Mouse (Mus musculus) hindbrain, postnatal 0 days (tissue): Measurements from ENCODE around the gene Fam189b. TPM values are rescaled to one million over a fixed set of nuclear protein-coding genes. Genes with fewer than 3 reads are reported as not detected.

Experiments
- ATAC-seq: fragments of 200-750 bp; cut with Nextera tagmentation; 2 replicates; pipeline ENCODE4 v1.8.0; 2017; ENCODE audit warnings: mild to moderate bottlenecking, moderate TSS enrichment, moderate library complexity
- DNase-seq: peaks from one replicate; pipeline ENCODE4 v3.0.0-alpha.2; 2015; ENCODE audit warnings: low spot score
- H3K27ac ChIP-seq: fragments of 300-500 bp; sonication (generic); 2 replicates; pipeline ENCODE4 v1.5.1; 2014; ENCODE audit warnings: mild to moderate bottlenecking
- H3K27me3 ChIP-seq: fragments of 300-500 bp; sonication (generic); 2 replicates; pipeline ENCODE4 v1.6.1; 2014; ENCODE audit warnings: low read length, mixed read lengths; ENCODE audit not compliant: insufficient read depth
- H3K36me3 ChIP-seq: fragments of 300-500 bp; sonication (generic); 2 replicates; pipeline ENCODE4 v1.6.1; 2014; ENCODE audit warnings: low read length, mixed read lengths; ENCODE audit not compliant: insufficient read depth
- H3K4me1 ChIP-seq: fragments of 300-500 bp; sonication (generic); 2 replicates; pipeline ENCODE4 v1.6.1; 2014; ENCODE audit warnings: antibody characterized with exemption, low read length, mixed read lengths; ENCODE audit not compliant: insufficient read depth
- H3K4me2 ChIP-seq: fragments of 300-500 bp; sonication (generic); 2 replicates; pipeline ENCODE4 v1.6.1; 2014; ENCODE audit warnings: low read depth, mild to moderate bottlenecking, low read length, moderate library complexity, mixed read lengths
- H3K4me3 ChIP-seq: fragments of 300-500 bp; sonication (generic); 2 replicates; pipeline ENCODE4 v1.5.1; 2014; ENCODE audit warnings: low read length
- H3K9ac ChIP-seq: fragments of 300-500 bp; sonication (generic); replicated peaks from 2 replicates; pipeline ENCODE4 v1.6.1; 2014; ENCODE audit warnings: mild to moderate bottlenecking, low read length, moderate library complexity, mixed read lengths
- H3K9me3 ChIP-seq: fragments of 300-500 bp; sonication (generic); 2 replicates; pipeline ENCODE4 v1.6.1; 2016; ENCODE audit warnings: low read length, mixed read lengths
- CTCF ChIP-seq: IDR thresholded peaks from 2 replicates; pipeline ENCODE4 v1.5.1; 2016; ENCODE audit warnings: antibody characterized with exemption, control low read depth, low read depth
- WGBS: fragments of 180-500 bp; shearing (Covaris S2); extraction: QIAGEN DNeasy Blood & Tissue Kit; methylation state at CpG from one replicate; pipeline ENCODE4 v1.1.7; 2014; 5-methylcytosine and 5-hydroxymethylcytosine counted together
- polyA plus RNA-seq: library from polyadenylated mRNA; unstranded; fragments of >200 nt; fragmentation: Nextera tagmentation; extraction: Ambion mirVana; gene quantifications from 2 replicates; pipeline ENCODE4 v1.2.1, GENCODE M21; 2015
- total RNA-seq: library from RNA; depleted of rRNA; stranded (reverse); fragments of >200 nt; gene quantifications from 2 replicates; pipeline ENCODE4 v1.2.3, GENCODE M21; 2014

The Fam189b gene
- total and polyA plus RNA-seq, 2 experiments from 2014 or later: 15.2 to 29.2 TPM

- Histone ChIP-seq H3K9ac (peak within 1 kb of the TSS; percentile 71), H3K4me2 (peak within 1 kb of the TSS; percentile 98), H3K27ac (peak within 1 kb of the TSS; percentile 78), H3K9me3 (no peaks in the 10 kb centered on the region), H3K36me3 (peaks cover 65% of the 10 kb centered on the region), H3K27me3 (no peaks in the 10 kb centered on the region), H3K4me3 (peak within 1 kb of the TSS; percentile 71), H3K4me1 (peaks cover 9% of the 10 kb centered on the region)
- no peak for TF ChIP-seq CTCF
- ATAC-seq (peak; percentile 96), DNase-seq (peak; percentile 97)
- WGBS: under 1% methylated on average over 43 of the region's 43 CpGs
Measured at GRCm38 (mm10) chr3:89177242-89178106, 5.5 kb upstream of the Fam189b start, which contains the start of gene Scamp3. Gene Scamp3 (plus strand): TSS chr3:89177473.

- Histone ChIP-seq H3K27ac (peak overlapping the region; percentile 78), H3K4me1 (peaks cover 9% of the 10 kb centered on the region), H3K9me3 (no peaks in the 10 kb centered on the region), H3K4me2 (peak overlapping the region; percentile 98), H3K27me3 (no peaks in the 10 kb centered on the region), H3K9ac (peak overlapping the region; percentile 71), H3K4me3 (peak overlapping the region; percentile 71), H3K36me3 (peaks cover 60% of the 10 kb centered on the region)
- no peak for ATAC-seq
- DNase-seq: no peak
- WGBS: 9% methylated on average over 6 of the region's 6 CpGs
- TF ChIP-seq CTCF: no peak
Measured at GRCm38 (mm10) chr3:89178107-89178385, 4.9 kb upstream of the Fam189b start.

- Histone ChIP-seq H3K4me3 (no peak overlapping the region), H3K27ac (no peak overlapping the region), H3K9ac (no peak overlapping the region), H3K4me2 (no peak overlapping the region), H3K27me3 (no peaks in the 10 kb centered on the region), H3K4me1 (peaks cover 14% of the 10 kb centered on the region), H3K9me3 (no peaks in the 10 kb centered on the region), H3K36me3 (peaks cover 50% of the 10 kb centered on the region)
- no peak for TF ChIP-seq CTCF
- DNase-seq: no peak
- 94% methylated on average over 11 of the region's 11 CpGs for WGBS
- ATAC-seq: no peak
Measured at GRCm38 (mm10) chr3:89179056-89179455, 3.9 kb upstream of the Fam189b start.

- ATAC-seq: no peak
- no peak for DNase-seq
- Histone ChIP-seq H3K9ac (no peak overlapping the region), H3K27ac (peak overlapping the region; percentile 90; the same call in 1 of the 2 replicates), H3K4me1 (peaks cover 15% of the 10 kb centered on the region), H3K9me3 (no peaks in the 10 kb centered on the region), H3K27me3 (no peaks in the 10 kb centered on the region), H3K36me3 (peaks cover 24% of the 10 kb centered on the region; the same call in 1 of the 2 replicates), H3K4me2 (no peak overlapping the region), H3K4me3 (no peak overlapping the region)
- 90% methylated on average over 27 of the region's 27 CpGs for WGBS
- no peak for TF ChIP-seq CTCF
Measured at GRCm38 (mm10) chr3:89181749-89182500, 1.0 kb upstream of the Fam189b start.

GRCm38 (mm10) chr3:89182531-89183057 is 349 bp upstream of the Fam189b start:
- Histone ChIP-seq H3K27me3 (no peaks in the 10 kb centered on the region), H3K9ac (peak overlapping the region; percentile 79; the same call in 1 of the 2 replicates), H3K9me3 (no peaks in the 10 kb centered on the region), H3K27ac (peak overlapping the region; percentile 90), H3K4me2 (peak overlapping the region; percentile 99), H3K36me3 (peaks cover 24% of the 10 kb centered on the region; the same call in 1 of the 2 replicates), H3K4me3 (peak overlapping the region; percentile 65), H3K4me1 (peaks cover 15% of the 10 kb centered on the region)
- 0 out of 2 replicates have a peak, but pooled peaks have one; percentile 4 for ATAC-seq
- WGBS: 47% methylated on average over 7 of the region's 7 CpGs
- TF ChIP-seq CTCF: no peak
- no peak for DNase-seq

GRCm38 (mm10) chr3:89183959-89184315 is 994 bp downstream of the Fam189b start:
- Histone ChIP-seq H3K27ac (peak overlapping the region; percentile 90), H3K9ac (peak overlapping the region; percentile 79), H3K4me1 (0 out of 2 replicates have a peak, but pooled peaks cover 6% of the 10 kb centered on the region), H3K4me3 (peak overlapping the region; percentile 65), H3K4me2 (peak overlapping the region; percentile 99), H3K36me3 (peaks cover 24% of the 10 kb centered on the region; the same call in 1 of the 2 replicates), H3K9me3 (no peaks in the 10 kb centered on the region), H3K27me3 (no peaks in the 10 kb centered on the region)
- DNase-seq (peak; percentile 38), ATAC-seq (peak; percentile 1; the same call in 1 of the 2 replicates)
- WGBS: 50% methylated on average over 6 of the region's 6 CpGs
- no peak for TF ChIP-seq CTCF
